Mouse (Mus musculus): Measurements from ENCODE around the gene Dcaf15. TPM values are rescaled to one million over a fixed set of nuclear protein-coding genes. Genes with fewer than 3 reads are reported as not detected.

The Dcaf15 gene
- polyA plus RNA-seq, 1 experiment from 2014 or later = 18.1 TPM

GRCm38 (mm10) chr8:84067047-84067573, 37.5 kb downstream of the Dcaf15 start:
- peak; percentile 92 for DNase-seq (ENCODE audit: low spot score)

- DNase-seq (ENCODE audit: low spot score) = peak; percentile 100
These were observed 38.2 kb downstream of the Dcaf15 start, which contains the start of gene Rfx1 for GRCm38 (mm10) chr8:84066291-84066930. TSS of gene Rfx1 (plus strand) at chr8:84066834.

- no peak for DNase-seq (ENCODE audit: low spot score)
These were observed 39.0 kb downstream of the Dcaf15 start for GRCm38 (mm10) chr8:84065457-84066072.

- DNase-seq (ENCODE audit: low spot score) = no peak
These were observed 39.5 kb downstream of the Dcaf15 start, which contains the start of gene Gm10643 for GRCm38 (mm10) chr8:84065037-84065436. TSS of gene Gm10643 (minus strand) at chr8:84065137.

GRCm38 (mm10) chr8:84063861-84064610, 40.5 kb downstream of the Dcaf15 start:
- DNase-seq (ENCODE audit: low spot score) = peak; percentile 87

- DNase-seq (ENCODE audit: low spot score) = no peak
These were observed 44.3 kb downstream of the Dcaf15 start for GRCm38 (mm10) chr8:84060245-84060644.

GRCm38 (mm10) chr8:84059226-84059625, 45.3 kb downstream of the Dcaf15 start:
- no peak for DNase-seq (ENCODE audit: low spot score)

GRCm38 (mm10) chr8:84057827-84058226, 46.7 kb downstream of the Dcaf15 start:
- DNase-seq (ENCODE audit: low spot score) = no peak

GRCm38 (mm10) chr8:84053229-84053628, 51.3 kb downstream of the Dcaf15 start:
- DNase-seq (ENCODE audit: low spot score) = no peak

- no peak for DNase-seq (ENCODE audit: low spot score)
These were observed 51.8 kb downstream of the Dcaf15 start for GRCm38 (mm10) chr8:84052746-84053145.

GRCm38 (mm10) chr8:84048171-84048570, 56.4 kb downstream of the Dcaf15 start:
- DNase-seq (ENCODE audit: low spot score) = no peak

MicroRNA genes within 50 kb of the gene (microRNA counts, 519-probe panel; counts per million panel counts)
- microRNA mmu-miR-709 = 3,923 counts per million, percentile 78 among the panel's probes with 10 or more counts

Small RNAs within 50 kb of the gene (microRNA-seq; reads per million reads assigned to microRNA genes)
- not detected for gene Mir709 (ENCODE audit: borderline number of aligned reads)

Other genes starting within 250 kb of the Dcaf15 start
- 7.8 and 14.3 TPM in 2 replicates for gene Adgrl1, start 204.7 kb downstream of the Dcaf15 start, polyA plus RNA-seq (2015; fragmentation: Nextera tagmentation; extraction: Ambion mirVana)
- gene Gm10644, start 149.6 kb downstream of the Dcaf15 start, polyA plus RNA-seq (2015; fragmentation: Nextera tagmentation; extraction: Ambion mirVana) = 0.10 and 0.18 TPM in 2 replicates
- 117 and 135 TPM in 2 replicates for gene Asf1b, start 149.3 kb downstream of the Dcaf15 start, polyA plus RNA-seq (2015; fragmentation: Nextera tagmentation; extraction: Ambion mirVana)
- gene Prkaca, start 131.8 kb downstream of the Dcaf15 start, polyA plus RNA-seq (2015; fragmentation: Nextera tagmentation; extraction: Ambion mirVana) = 64.2 and 65.8 TPM in 2 replicates
- 10.7 and 11.5 TPM in 2 replicates for gene Samd1, start 107.1 kb downstream of the Dcaf15 start, polyA plus RNA-seq (2015; fragmentation: Nextera tagmentation; extraction: Ambion mirVana)
- 0.86 and 1.1 TPM in 2 replicates for gene 1700067K01Rik, start 103.3 kb downstream of the Dcaf15 start, polyA plus RNA-seq (2015; fragmentation: Nextera tagmentation; extraction: Ambion mirVana)
- 0.23 and 0.60 TPM in 2 replicates for gene 2210011C24Rik, start 92.6 kb downstream of the Dcaf15 start, polyA plus RNA-seq (2015; fragmentation: Nextera tagmentation; extraction: Ambion mirVana)
- gene Palm3, start 83.3 kb downstream of the Dcaf15 start, polyA plus RNA-seq (2015; fragmentation: Nextera tagmentation; extraction: Ambion mirVana) = 5.1 and 5.8 TPM in 2 replicates
- 20.3 and 20.5 TPM in 2 replicates for gene Il27ra, start 62.2 kb downstream of the Dcaf15 start, polyA plus RNA-seq (2015; fragmentation: Nextera tagmentation; extraction: Ambion mirVana)
- gene Rln3, start 59.8 kb downstream of the Dcaf15 start, polyA plus RNA-seq (2015; fragmentation: Nextera tagmentation; extraction: Ambion mirVana) = 5.3 and 5.7 TPM in 2 replicates
- gene Gm10643, start 39.6 kb downstream of the Dcaf15 start, polyA plus RNA-seq (2015; fragmentation: Nextera tagmentation; extraction: Ambion mirVana) = 0.90 TPM in 2 replicates
- gene Rfx1, start 37.9 kb downstream of the Dcaf15 start, polyA plus RNA-seq (2015; fragmentation: Nextera tagmentation; extraction: Ambion mirVana) = 5.4 and 6.1 TPM in 2 replicates
- gene Podnl1, start 21.2 kb upstream of the Dcaf15 start, polyA plus RNA-seq (2015; fragmentation: Nextera tagmentation; extraction: Ambion mirVana) = 2.1 and 2.3 TPM in 2 replicates
- 18.9 and 20.1 TPM in 2 replicates for gene Cc2d1a, start 43.2 kb upstream of the Dcaf15 start, polyA plus RNA-seq (2015; fragmentation: Nextera tagmentation; extraction: Ambion mirVana)
- 1.3 and 1.4 TPM in 2 replicates for gene 4930432K21Rik, start 43.3 kb upstream of the Dcaf15 start, polyA plus RNA-seq (2015; fragmentation: Nextera tagmentation; extraction: Ambion mirVana)
- gene Nanos3, start 80.4 kb upstream of the Dcaf15 start, polyA plus RNA-seq (2015; fragmentation: Nextera tagmentation; extraction: Ambion mirVana) = 5.3 and 6.2 TPM in 2 replicates
- gene Zswim4, start 132.3 kb upstream of the Dcaf15 start, polyA plus RNA-seq (2015; fragmentation: Nextera tagmentation; extraction: Ambion mirVana) = 12.7 and 13.2 TPM in 2 replicates
- 403 and 424 TPM in 2 replicates for gene D8Ertd738e, start 145.0 kb upstream of the Dcaf15 start, polyA plus RNA-seq (2015; fragmentation: Nextera tagmentation; extraction: Ambion mirVana)
- 80.0 and 85.4 TPM in 2 replicates for gene Mri1, start 152.6 kb upstream of the Dcaf15 start, polyA plus RNA-seq (2015; fragmentation: Nextera tagmentation; extraction: Ambion mirVana)
- gene Ccdc130, start 165.6 kb upstream of the Dcaf15 start, polyA plus RNA-seq (2015; fragmentation: Nextera tagmentation; extraction: Ambion mirVana) = 19.7 and 24.5 TPM in 2 replicates